ENCODE assay signal across 8 mouse cellular contexts in genomic region chr8:105900180-105900940, GRCm38 (mm10). TPM values are rescaled to one million over a fixed set of nuclear protein-coding genes. Genes with fewer than 3 reads are reported as not detected.
A peak's percentile ranks its signal among the peaks of the same experiment; 100 is the strongest.
DNase-seq lines count a peak whose midpoint lies in the region; ATAC-seq and TF ChIP-seq lines count a peak whose summit lies in the region.

Gene Pskh1 (plus strand): TSS chr8:105900441.

- peak; percentile 94 for DNase-seq in 416B (ENCODE audit: low read depth)
- DNase-seq in heart, adult 8-10 months (ENCODE audit: low spot score) = peak; percentile 89
- DNase-seq in kidney, adult 9 months = peak; percentile 90
- DNase-seq in limb, embryonic 14.5 days (ENCODE audit: low spot score) = peak; percentile 92
- DNase-seq in midbrain, postnatal 0 days (ENCODE audit: low spot score) = peak; percentile 94
- peak; percentile 86 to 92 for DNase-seq in spleen, postnatal 14 days (ENCODE audit: low spot score in 2 of 2)

- TF ChIP-seq POLR2A in bone marrow, adult 2 months (IDR thresholded peaks at IDR 0.05; ENCODE audit: borderline replicate concordance, control insufficient read depth, low read depth, low read length) = peak; percentile 80; the same call in 1 of the 2 replicates
- peak; percentile 84; the same call in 1 of the 2 replicates for TF ChIP-seq POLR2A in limb, embryonic 14.5 days (IDR thresholded peaks at IDR 0.05; ENCODE audit: borderline replicate concordance, extremely low read depth, insufficient read depth, insufficient read length)

- peak within 1 kb of the TSS; percentile 90 for H3K27ac ChIP-seq in bone marrow, adult 2 months (ENCODE audit: control insufficient read depth, insufficient read depth, low read depth, low read length, poor library complexity)
- H3K27ac ChIP-seq in embryonic facial prominence, embryonic 15.5 days (replicated peaks) = peak within 1 kb of the TSS; percentile 91
- H3K27ac ChIP-seq in limb, embryonic 14.5 days (replicated peaks; ENCODE audit: low read depth, low read length) = peak within 1 kb of the TSS; percentile 88
- H3K27ac ChIP-seq in midbrain, postnatal 0 days (ENCODE audit: low read depth, low read length) = peak within 1 kb of the TSS; percentile 88

- ATAC-seq in embryonic facial prominence, embryonic 15.5 days (ENCODE audit: insufficient number of reproducible peaks, low FRiP score, low TSS enrichment, low read depth) = peak; percentile 93
- peak; percentile 94 for ATAC-seq in limb, embryonic 14.5 days (ENCODE audit: low FRiP score, low read depth)
- ATAC-seq in midbrain, postnatal 0 days (ENCODE audit: low FRiP score) = peak; percentile 95

- under 1% methylated on average over 67 of the region's 68 CpGs for WGBS in bone marrow, adult 2 months
- under 1% methylated on average over 68 of the region's 68 CpGs for WGBS in embryonic facial prominence, embryonic 15.5 days
- under 1% methylated on average over 66 of the region's 68 CpGs for WGBS in limb, embryonic 14.5 days
- WGBS in midbrain, postnatal 0 days = under 1% methylated on average over 68 of the region's 68 CpGs

- H3K4me3 ChIP-seq in bone marrow, adult 2 months (replicated peaks; ENCODE audit: control insufficient read depth, low read depth, low read length) = peak within 1 kb of the TSS; percentile 96
- H3K4me3 ChIP-seq in embryonic facial prominence, embryonic 15.5 days (replicated peaks) = peak within 1 kb of the TSS; percentile 93
- H3K4me3 ChIP-seq in limb, embryonic 14.5 days (replicated peaks; ENCODE audit: low read length) = peak within 1 kb of the TSS; percentile 94
- peak within 1 kb of the TSS; percentile 93 for H3K4me3 ChIP-seq in midbrain, postnatal 0 days (ENCODE audit: low read depth, low read length)

- H3K4me2 ChIP-seq in embryonic facial prominence, embryonic 15.5 days (replicated peaks) = peak within 1 kb of the TSS; percentile 75
- peak within 1 kb of the TSS; percentile 66 for H3K4me2 ChIP-seq in limb, embryonic 14.5 days (replicated peaks; ENCODE audit: low read depth, low read length, severe bottlenecking)
- H3K4me2 ChIP-seq in midbrain, postnatal 0 days (ENCODE audit: low read depth, low read length, poor library complexity, severe bottlenecking) = peak within 1 kb of the TSS; percentile 64

- peak within 1 kb of the TSS; percentile 100 for H3K9ac ChIP-seq in embryonic facial prominence, embryonic 15.5 days
- peak within 1 kb of the TSS; percentile 99 for H3K9ac ChIP-seq in limb, embryonic 14.5 days (ENCODE audit: low read depth, low read length, severe bottlenecking)
- H3K9ac ChIP-seq in midbrain, postnatal 0 days (replicated peaks; ENCODE audit: low read length, poor library complexity, severe bottlenecking) = peak within 1 kb of the TSS; percentile 98

- H3K36me3 ChIP-seq in embryonic facial prominence, embryonic 15.5 days = no peaks in the 10 kb centered on the region
- H3K36me3 ChIP-seq in limb, embryonic 14.5 days (ENCODE audit: control insufficient read depth, insufficient read depth, low read length) = peaks cover 6% of the 10 kb centered on the region
- no peaks in the 10 kb centered on the region for H3K36me3 ChIP-seq in midbrain, postnatal 0 days (ENCODE audit: insufficient read depth, low read length)

- no peak for TF ChIP-seq CTCF in bone marrow, adult 2 months (IDR thresholded peaks at IDR 0.05; ENCODE audit: control insufficient read depth, insufficient read depth, low read length)
- 0 out of 2 replicates have a peak, but pooled peaks have one; percentile 5 for TF ChIP-seq CTCF in midbrain, postnatal 0 days (IDR thresholded peaks at IDR 0.05)

- H3K4me1 ChIP-seq in bone marrow, adult 2 months (ENCODE audit: control insufficient read depth, insufficient read depth, low read length) = peaks cover 1% of the 10 kb centered on the region
- peaks cover 10% of the 10 kb centered on the region; the same call in 1 of the 2 replicates for H3K4me1 ChIP-seq in embryonic facial prominence, embryonic 15.5 days
- H3K4me1 ChIP-seq in limb, embryonic 14.5 days (ENCODE audit: control insufficient read depth, insufficient read depth, low read length) = peaks cover 5% of the 10 kb centered on the region; the same call in 1 of the 2 replicates
- H3K4me1 ChIP-seq in midbrain, postnatal 0 days (ENCODE audit: insufficient read depth, low read length) = no peaks in the 10 kb centered on the region

- no peaks in the 10 kb centered on the region for H3K27me3 ChIP-seq in embryonic facial prominence, embryonic 15.5 days
- H3K27me3 ChIP-seq in limb, embryonic 14.5 days (ENCODE audit: control insufficient read depth, insufficient read depth, low read length) = no peaks in the 10 kb centered on the region
- H3K27me3 ChIP-seq in midbrain, postnatal 0 days (ENCODE audit: insufficient read depth, low read length) = no peaks in the 10 kb centered on the region

- no peaks in the 10 kb centered on the region for H3K9me3 ChIP-seq in embryonic facial prominence, embryonic 15.5 days (replicated peaks)
- H3K9me3 ChIP-seq in limb, embryonic 14.5 days (ENCODE audit: control insufficient read depth, low read length) = no peaks in the 10 kb centered on the region
- no peaks in the 10 kb centered on the region for H3K9me3 ChIP-seq in midbrain, postnatal 0 days (ENCODE audit: low read length)

RNA-seq across cellular contexts. Expression of gene Pskh1, which starts in this region (rescaled TPM):
- polyA plus RNA-seq in bone marrow, adult 2 months (2011; ENCODE audit: insufficient read depth, insufficient read length, low replicate concordance, missing spikeins) = 2.9 and 6.0 TPM in 2 replicates
- 35.8 and 40.2 TPM in 2 replicates for polyA plus RNA-seq in embryonic facial prominence, embryonic 15.5 days (2015; fragmentation: Nextera tagmentation; extraction: Ambion mirVana)
- total RNA-seq in heart, adult 8-10 months (2022) = 10 to 100 TPM; 15.6 to 19.2 (median 18.1) TPM
- 57.2 and 82.7 TPM in 2 replicates for polyA plus RNA-seq in limb, embryonic 14.5 days (2012; rRNA removed)
- 33.1 and 37.6 TPM in 2 replicates for polyA plus RNA-seq in limb, embryonic 14.5 days (2014; fragmentation: Nextera tagmentation; extraction: Ambion mirVana)
- 23.2 and 23.9 TPM in 2 replicates for total RNA-seq in midbrain, postnatal 0 days (2014; rRNA removed)
- polyA plus RNA-seq in midbrain, postnatal 0 days (2015; fragmentation: Nextera tagmentation; extraction: Ambion mirVana) = 8.7 and 11.9 TPM in 2 replicates

Comparison
In these comparisons a context has a peak if more than half of its experiments do, and no peak if none do; other contexts are left out.
1. Peak in every context shown above with its lines: DNase-seq, ATAC-seq, H3K4me3 ChIP-seq and H3K27ac ChIP-seq.